Mouse (Mus musculus): ENCODE results near the gene H1f0.

Gene H1f0

DNA sequence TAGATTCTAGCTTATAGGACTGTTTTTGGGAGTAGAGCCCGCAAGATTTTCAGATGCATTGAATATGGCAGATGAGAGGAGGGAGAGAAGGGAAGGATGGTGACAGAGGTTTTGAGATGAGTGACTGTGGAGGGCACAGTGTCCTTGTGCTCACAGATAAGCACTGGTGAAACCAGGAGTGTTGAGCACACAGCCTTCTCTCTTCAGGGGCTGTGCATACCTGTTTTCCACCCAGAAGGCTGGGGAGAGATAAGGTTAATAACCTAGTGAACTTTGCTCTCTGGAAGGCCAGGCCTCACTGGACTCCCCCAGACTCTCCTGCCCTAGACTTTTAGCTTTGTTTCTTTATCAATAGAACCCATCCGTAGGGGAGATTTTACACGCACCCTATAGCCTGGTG is 40.2 kb downstream of the H1f0 start:
- no peak for DNase-seq (ENCODE audit: low spot score in 2 of 2)

DNA sequence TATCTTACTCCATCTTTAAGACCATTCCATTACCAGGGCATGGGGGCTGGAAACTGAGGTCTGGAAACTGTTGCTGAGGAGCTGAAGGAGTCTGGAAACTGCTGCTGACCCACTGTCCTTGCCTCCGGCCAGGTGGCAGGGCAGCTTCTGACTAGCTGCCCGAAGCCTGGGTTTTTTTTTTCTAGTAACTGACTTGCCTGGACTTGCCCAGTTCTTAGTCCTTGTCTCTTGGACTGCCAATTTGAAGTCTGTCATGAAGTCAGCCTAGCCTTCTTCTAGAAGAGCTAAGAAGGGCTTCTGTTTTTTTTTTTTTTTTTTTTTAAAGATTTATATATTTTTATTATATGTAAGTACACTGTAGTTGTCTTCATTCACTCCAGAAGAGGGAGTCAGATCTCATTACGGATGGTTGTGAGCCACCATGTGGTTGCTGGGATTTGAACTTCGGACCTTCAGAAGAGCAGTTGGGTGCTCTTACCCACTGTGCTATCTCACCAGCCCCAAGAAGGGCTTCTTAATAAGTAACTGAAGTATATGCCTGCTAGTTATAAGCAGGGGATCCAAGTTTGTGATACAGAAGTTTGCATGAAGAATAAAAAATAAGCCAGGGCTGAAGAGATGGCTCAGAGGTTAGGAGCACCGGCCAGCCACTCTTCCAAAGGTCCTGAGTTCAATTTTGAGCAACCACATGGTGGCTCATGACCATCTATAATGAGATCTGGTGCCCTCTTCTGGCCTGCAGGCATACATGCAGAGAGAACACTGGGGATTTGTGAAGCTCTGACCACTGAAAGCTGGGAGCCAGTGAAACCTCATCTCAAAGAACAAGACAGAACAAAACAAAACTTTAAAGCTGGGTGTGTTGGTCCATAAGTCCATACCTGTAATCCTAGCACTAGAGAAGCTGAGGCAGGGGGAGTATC is 43.1 kb downstream of the H1f0 start:
- DNase-seq (ENCODE audit: low spot score in 2 of 2): no peak

- DNase-seq (ENCODE audit: low spot score in 2 of 2): no peak
Observed at GRCm38 (mm10) chr15:79073752-79074151, 45.5 kb downstream of the H1f0 start.

DNA sequence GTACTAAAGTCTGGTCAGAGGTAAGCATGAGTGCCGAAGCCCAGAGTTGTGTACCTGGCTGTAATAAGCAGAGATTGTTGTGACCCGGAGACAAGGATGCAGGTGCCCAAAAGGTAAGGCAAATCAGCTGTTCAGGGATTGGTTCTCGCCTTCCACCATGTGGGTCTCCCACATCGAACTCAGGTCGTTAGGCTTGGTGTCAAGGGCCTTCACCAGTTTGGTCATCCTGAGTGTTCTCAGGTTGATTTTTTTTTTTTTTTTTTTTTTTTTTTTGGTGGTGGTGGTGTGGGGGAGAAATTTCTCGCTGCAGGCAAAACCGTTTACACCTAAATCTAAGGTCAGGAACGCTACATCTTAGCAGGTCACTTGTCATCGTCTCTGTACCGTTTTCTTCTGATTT is 46.2 kb downstream of the H1f0 start:
- DNase-seq (ENCODE audit: low spot score in 2 of 2): no peak

GRCm38 (mm10) chr15:79074913-79075532 is 46.8 kb downstream of the H1f0 start, which contains the start of gene Eif3l:
Gene Eif3l (plus strand): TSS chr15:79075179.
- DNase-seq (ENCODE audit: low spot score in 2 of 2): peak; percentile 60 to 79

DNA sequence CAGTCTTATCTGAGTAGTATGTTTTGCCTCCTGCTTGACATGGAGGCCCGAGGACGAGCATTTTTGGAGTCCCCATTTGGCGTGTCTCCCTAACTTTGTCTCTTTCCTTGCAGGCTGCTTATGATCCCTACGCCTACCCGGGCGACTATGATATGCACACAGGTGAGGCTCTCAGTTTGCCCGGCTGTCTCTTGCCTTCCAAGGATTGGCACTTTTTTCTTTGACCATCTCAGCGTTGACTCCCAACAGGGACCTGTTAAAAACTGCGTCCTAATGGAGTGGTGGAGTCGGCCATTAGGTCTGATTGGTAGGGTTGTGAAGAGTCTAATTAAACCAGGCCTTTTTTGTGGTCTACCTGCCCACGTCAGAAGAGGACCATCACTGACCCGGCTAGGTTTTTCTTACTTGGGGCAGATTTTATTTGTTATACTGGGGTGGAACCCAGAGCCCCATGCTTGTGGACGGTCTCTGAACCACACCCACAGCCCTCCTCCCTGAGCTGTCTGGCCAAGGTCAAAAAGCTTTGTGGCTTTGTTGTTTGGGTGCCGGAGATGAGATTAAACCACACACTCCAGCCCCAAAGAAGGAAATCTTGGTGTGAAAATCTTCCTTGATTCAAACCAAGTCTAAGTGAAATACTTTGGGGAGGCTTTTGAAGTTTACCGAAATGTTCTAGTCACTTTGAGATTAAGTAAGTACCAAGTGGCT is 47.6 kb downstream of the H1f0 start:
- no peak for DNase-seq (ENCODE audit: low spot score in 2 of 2)

DNA sequence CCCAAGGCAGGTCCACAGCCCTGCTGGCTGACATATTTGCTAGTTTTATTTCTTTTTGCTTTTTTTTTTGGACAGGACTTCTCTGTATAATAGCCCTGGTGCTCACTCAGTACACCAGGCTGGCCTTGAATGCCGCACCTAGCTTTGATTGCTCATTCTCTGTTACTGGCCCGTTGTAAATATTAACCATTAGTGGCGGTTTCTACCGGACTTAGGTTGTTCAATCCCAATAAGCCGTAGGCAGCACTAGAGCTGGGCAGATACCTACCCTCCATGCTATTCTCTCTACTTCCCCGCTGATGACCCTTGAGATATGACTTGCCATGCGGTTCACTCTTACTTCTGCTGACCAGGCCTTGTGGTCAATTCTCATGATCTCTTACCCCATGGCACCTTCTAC is 51.3 kb downstream of the H1f0 start:
- DNase-seq (ENCODE audit: low spot score in 2 of 2): no peak

All from cerebellum, postnatal 4 days (tissue).